Mouse (Mus musculus) ZHBTc4 (cell line): ENCODE results near the gene Calhm1.
A peak's percentile ranks its signal among the peaks of the same experiment; 100 is the strongest.

Experiments used
- DNase-seq: peaks from one replicate; pipeline ENCODE4 v3.0.0-alpha.2; 2011; ENCODE audit warnings: low read depth, low spot score

Gene Calhm1

DNA sequence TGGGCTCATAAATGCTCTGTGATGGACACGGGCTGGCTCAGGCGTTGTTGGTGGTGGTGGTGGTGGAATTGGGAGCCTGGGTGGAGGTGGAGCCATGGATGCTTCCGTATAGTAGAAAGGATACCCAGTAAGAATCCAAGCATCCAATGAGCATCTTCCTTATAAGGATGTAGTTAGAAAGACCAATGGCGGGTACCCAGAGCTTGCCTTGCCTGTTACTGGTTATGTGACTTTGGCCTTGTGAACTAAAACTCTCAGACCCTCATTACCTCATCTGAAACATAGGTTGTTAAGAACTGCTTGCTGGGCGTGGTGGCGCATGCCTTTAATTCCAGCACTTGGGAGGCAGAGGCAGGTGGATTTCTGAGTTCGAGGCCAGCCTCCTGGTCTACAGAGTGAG lies 9.7 kb upstream of the Calhm1 start:
- DNase-seq, result peak; percentile 66

DNA sequence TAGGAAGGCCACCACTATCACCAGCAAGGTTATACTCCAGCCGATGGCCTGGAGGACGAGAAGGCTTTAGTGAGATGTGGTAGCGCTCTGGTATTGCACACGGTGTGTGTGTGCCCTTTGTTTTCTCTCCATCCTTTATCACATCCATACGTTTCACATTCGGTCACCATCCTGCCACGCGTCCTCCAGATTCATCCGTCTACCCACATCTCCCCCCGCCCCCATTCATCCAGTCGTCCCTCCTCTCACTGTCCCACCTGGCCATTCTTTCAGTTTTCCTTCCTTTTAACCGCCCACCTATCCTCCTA lies 8.0 kb upstream of the Calhm1 start:
- DNase-seq, result no peak

DNA sequence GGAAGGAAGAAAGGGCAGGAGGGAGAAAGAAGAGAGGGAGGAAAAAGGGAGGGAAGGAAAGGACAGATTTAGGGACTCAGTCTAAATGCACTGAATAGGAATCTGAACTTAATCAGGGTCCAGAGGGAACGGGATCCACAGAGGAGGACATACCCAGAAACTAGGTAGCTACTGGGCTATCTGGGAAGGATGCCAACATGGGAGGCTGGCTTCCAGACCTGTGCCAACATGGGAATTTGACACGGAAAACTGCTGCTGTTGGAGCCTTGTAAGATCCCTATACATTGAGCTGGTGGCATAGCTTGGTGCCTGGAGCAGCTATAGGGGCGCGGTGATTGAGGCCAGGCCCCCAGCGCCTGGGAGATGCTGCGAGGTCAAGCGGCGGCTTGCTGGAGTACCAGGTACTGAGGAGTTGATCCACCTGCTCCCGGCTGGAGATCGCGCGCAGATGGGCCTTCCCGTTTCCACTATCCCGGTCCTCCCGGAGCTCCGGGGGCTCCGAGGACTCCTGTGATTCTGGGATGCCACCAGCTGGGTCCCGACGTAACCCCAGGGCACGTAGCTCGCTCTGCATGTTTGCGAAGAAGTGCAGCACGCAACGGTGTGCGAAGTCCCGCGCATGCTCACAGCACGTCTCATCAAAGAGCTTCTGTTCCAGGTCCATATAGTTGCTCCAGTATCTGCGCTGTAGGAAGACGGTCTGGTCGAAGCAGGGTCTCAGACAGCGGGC lies 7.4 kb upstream of the Calhm1 start:
- peak; percentile 60 for DNase-seq

DNA sequence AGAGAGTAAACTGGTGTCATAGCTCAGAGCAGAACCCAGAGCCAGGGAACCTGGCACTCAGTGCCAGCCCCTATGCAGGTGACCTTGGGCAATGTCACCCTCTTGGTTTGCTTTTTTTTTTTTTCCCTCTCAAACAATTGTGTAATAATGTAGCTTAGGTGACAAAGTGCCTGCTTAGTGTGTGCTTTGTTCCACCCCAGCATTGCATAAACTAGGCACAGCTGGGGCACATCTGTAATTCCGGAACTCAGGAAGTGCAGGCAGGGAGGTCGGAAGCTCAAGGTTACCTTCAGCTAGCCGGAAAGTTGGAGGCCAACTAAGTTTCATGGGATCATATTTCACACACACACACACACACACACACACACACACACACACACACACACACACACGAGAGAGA lies 5.8 kb upstream of the Calhm1 start:
- DNase-seq, result peak; percentile 75

DNA sequence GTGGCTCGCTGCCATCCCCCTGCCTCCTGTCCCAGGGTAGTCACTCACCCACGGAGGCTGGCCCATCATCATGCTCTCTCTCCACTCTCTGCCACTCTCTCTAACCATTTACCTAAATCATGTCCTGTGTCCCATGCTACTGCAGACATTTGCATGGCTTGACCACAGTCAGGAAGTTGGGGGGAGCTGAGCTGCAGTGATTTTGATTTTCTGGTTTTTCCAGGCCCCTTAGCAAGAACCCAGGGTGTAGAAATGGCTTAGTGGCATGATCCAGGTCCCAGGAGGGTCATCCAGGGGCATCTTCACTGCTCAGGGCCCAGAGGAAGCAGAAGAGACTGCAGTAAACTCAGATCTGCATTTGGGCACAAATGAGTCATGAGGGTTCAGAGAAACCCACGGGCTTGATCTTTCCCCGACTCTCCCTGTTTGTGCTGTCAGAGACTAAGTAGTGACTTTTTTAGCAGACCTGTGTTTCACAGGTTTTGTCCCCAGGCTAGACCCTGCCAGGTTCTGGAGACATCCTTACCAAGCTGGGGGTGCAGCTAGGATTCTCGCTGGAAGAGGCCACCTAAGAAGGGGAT lies 4.3 kb upstream of the Calhm1 start:
- no peak for DNase-seq

DNA sequence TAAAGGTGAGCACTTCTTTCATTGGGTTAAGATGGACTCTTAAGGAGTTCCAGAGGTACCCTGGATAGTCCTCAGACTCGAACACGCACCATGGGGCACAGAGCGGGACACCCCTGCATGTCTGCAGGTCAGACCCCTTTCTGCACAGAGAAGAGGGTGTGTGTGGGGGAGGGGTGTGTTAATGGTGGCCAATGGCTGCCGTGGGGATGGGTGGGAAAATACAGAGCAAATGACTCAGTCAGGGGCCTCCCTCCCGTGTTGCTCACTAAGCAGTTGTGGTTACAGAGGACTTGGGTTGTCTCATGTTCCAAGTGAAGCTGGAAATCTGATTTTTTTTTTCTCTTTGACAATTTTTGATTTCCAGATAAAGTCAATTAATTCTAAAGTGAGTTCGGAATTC lies 1.6 kb downstream of the Calhm1 start:
- no peak for DNase-seq

DNA sequence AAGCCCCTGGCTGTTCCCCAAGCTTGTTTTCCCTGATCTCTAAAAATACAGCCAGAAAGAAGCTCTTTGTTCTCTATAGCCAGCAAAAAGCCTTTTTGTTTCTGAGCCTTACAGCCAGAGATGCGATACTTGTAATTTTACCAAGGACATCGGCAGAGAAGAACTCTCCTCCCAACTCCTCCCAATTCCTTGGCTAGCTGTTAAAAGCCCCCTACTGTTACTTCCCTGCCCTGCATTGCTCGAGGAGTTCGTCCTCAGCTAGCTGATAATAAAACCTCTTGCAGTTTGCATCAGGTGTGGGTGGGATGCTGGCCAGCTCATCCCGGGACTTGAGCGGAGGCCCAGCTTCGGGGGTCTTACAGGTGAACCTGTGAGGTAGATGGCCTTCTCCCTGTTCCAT lies 4.4 kb downstream of the Calhm1 start:
- peak; percentile 55 for DNase-seq

DNA sequence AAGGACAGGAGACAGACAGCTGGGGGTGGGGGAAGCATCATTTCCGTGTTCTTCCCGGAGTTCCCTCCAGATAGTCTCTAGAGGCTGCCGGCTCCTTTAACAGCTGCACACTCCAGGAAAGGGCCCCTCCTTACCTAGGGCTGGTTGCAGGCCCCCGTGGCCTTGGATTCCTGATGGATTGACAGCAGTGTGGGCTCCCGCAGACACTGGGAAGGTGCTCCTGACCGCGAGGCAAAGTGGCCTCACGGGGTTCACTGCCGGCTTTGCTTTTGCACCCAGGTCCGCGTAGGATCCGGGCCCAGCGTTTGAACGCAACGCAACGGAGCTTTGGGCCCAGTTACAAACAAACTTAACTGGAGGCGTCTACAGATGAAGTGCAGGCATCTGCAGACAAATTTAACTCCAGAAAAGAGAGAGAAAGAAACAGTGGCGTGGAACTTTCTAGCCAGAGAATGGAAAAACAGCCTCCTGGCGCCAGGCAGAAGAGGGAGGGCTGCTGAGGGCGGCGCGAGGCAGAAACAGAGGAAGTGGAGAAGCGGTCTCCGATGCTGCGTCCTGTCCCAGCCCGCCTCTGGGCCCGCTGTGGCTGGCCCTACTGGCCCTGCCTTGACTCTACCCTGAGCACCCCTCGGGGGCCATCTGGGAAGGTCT lies 6.2 kb downstream of the Calhm1 start, which contains the start of gene Calhm2:
TSS of gene Calhm2 (minus strand) at position 524 of the 651 bp plus-strand sequence.
- DNase-seq, result peak; percentile 45

DNA sequence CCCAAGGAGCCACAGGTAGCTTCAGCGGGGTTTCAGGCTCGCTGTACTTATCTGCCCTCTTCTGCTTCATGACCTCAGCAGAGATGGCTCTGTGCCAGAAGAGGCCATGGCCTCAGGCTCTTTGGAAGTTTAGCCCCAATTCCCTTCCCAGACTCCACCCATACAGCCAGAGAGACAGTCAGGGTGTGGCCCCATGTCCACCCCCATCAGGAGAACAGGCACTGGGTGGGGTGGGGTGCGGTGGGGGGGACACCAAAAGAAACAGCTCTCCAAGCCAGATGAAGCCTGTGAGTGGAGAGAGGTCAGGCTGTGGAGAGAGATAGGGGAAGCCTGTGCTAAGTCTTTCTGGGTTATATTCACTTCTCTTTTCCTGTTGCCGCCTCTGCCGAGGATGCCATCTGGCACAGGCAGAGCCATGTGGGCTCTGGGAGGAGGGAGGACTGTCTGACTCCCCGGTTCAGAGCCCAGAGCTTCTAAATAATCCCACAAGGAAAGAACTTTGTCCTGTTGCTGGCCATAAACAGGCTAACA lies 6.9 kb downstream of the Calhm1 start:
- peak; percentile 94 for DNase-seq

DNA sequence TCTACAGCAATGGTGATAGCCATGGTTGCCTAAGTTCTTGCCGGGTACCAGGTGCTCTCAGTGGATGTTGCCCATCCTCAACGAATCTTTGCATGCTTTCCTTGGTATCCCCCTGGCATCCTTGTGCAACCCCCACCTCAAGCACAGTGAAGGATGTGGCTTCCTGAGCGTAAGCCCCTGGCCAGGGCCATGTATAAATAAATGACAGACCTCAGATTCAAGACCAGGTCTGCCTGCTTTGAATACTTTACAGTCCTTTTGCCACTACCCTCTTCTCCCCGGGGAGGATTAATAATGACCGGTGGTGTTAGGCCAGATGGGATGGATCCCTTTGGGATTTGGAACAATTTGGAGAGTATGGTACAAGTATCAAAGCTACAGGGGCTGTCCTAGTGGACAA lies 7.9 kb downstream of the Calhm1 start:
- no peak for DNase-seq

DNA sequence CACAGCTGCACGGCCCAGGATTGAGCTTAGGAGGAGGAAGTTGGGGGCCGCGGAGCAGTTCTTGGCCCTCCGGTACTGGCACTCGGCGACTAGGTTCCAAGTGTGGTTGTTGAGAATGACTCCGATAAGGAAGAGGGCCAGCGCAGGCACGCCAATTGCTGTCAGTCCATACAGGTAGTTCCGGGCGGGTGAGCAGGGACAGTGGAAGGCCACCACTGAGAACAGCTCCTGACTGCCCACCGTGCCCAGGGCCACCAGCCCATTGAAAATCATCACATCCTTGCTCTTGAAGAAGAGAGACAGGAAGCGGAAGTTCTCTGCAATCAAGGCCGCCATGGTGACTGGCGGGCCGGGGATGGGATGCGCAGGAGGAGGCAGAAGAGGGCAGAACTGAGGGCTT lies 8.5 kb downstream of the Calhm1 start:
- DNase-seq, result peak; percentile 53

DNA sequence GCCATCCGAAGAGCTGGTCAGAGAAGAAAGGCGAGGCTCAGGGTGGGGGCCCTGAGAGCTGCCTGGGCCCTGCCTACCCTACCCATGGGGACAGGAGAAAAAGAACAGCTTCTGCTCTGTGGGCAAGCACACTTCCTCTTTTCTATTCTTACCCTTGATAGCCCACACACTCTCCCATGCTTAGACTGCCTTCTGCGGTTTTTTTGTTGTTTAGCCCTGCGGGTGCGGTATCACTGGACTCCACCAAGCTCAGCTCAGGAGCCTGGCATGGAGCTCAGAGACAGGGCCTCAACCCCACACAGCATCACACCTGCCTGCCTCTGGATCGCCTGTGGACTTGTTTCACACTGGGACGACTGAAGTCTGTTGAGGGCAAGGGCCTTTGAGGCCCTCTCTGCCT lies 10.9 kb downstream of the Calhm1 start:
- no peak for DNase-seq

DNA sequence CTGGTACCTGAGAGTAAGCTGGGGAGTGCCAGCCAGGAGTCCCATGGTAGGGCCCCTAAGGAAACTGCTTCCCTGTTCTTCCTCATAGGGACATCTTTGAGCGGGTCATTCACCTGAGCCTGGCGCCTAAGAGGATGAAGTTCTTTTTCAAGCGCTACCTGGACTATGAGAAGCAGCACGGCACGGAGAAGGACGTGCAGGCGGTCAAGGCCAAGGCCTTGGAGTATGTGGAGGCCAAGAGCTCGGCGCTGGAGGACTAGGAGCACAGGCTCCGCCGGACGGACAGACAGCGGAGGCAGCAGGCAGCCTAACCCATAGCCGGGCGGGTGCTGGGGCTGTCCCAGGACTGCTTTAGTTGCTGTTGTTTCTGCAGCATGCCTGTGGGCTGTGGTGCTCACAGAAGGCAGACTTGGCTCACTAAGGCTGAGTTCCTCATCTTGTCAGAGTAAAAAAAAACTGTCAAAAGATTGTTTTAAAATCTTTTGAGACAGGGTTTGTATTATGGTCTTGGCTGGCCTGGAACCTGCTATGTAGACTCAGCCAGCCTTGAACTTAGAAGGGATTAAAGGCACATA lies 13.4 kb downstream of the Calhm1 start:
- peak; percentile 37 for DNase-seq

DNA sequence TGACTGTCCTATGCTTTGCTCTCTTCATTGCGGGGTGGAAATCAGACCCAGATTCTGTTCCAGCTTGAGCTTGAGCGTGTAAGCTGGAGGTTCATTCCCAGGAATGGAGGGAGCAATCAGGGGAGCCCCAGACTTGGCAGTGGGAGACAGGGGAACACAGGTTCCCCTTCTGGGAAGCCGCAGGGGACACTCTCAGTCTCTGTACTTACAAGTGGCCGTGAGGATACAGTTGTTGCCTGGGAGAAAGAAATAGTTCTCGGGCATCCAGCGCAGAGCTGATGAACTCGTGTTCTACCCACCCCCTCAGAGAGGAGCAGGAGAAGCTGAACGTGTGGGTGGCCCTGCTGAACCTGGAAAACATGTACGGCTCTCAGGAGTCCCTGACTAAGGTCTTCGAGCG lies 15.2 kb downstream of the Calhm1 start:
- DNase-seq, result no peak

DNA sequence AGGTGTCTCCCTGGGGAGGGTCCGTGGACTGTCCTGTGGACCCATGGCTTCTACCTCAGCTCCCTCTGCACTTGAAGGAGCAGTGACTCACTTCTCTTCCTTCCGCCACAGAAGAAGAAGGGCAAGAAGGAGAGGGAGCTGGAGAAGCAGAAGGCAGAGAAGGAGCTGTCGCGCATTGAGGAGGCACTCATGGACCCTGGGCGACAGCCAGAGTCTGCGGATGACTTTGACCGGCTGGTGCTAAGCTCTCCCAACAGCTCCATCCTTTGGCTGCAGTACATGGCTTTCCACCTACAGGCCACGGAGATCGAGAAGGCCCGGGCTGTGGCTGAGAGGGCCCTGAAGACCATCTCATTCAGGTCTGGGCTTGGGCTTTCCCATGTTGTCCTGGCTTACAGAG lies 15.9 kb downstream of the Calhm1 start:
- DNase-seq, result no peak

DNA sequence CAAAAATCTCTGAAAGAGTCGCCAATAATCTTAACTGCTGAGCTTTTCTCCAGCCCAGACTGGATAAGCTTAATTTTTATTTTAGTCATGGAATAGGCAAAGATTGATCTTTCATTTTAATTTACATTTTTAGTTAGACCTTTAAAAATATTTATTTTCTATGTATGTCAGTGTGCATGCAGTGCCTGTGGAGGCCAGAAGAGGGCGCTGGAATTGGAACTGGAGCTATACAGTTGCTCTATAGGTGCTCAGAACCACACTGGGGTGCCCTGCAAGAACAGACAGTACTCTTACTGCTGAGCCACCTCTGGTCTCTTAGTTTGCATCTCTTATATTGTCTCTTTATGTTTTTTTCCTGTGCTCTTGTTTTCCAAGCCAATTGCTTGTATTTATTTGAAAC lies 21.3 kb downstream of the Calhm1 start:
- peak; percentile 77 for DNase-seq

DNA sequence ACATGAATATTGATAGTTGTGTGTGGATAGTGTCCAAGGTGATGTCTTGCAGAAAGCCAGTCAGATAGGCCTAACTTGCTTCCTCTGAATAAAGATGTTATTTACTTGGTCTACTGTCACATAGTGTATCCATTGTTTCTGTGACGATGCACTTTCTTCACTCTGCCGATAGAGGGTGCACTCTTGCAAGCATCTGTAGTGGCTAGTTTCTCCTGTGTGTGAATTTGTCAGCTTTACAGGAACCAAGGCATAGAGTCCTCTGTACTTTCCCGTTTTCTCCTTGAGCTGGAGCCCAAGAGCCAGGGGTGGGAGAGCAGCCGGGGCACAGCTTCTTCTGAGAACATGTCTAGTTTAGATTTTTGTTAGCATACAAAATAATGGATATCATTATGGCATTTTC lies 23.0 kb downstream of the Calhm1 start:
- peak; percentile 68 for DNase-seq

DNA sequence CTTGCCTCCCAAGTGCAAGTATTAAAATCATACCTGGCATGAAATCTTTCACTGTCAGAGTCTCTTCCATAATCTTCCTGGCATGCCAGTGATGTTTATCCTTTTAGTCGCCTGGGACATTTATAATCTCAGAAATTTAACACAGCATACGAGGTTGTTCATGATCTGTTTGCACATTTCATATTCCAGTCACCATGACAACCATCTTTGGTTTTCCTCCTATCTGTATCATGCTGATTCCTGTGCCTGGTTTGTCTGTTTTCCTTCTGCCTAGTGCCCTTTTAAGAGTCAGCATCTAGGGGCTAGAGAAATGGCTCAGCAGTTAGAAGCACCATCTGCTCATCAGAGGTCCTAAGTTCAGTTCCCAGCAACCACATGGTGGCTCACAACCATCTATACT lies 25.4 kb downstream of the Calhm1 start:
- DNase-seq, result no peak

DNA sequence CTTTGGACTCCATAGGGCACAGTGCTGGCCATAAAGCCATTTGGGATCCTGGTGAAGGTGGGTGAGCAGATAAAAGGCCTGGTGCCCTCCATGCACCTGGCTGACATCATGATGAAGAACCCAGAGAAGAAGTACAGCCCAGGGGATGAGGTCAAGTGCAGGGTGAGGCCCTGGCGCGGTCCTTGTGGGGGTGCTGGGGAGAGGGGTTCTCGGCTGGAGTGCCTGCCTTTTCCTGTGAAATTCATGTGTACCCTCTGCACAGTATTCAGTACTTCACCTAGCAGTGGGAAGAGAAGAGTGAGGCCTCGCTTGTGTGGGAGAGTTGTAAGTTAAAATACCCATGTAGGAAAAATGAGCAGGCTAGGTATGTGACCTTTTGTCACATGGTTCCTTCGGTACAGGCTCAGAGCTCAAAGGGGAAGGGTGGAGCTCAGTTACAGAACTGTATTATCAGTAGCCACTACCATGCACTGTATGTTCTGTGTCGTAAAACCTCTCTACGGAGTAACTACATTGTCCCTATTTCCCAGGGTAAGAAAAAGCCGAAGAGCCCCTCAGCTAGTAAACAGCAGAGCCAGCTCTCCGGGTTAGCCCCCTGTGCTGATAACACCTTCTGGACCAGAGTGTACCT lies 39.3 kb downstream of the Calhm1 start:
- no peak for DNase-seq

DNA sequence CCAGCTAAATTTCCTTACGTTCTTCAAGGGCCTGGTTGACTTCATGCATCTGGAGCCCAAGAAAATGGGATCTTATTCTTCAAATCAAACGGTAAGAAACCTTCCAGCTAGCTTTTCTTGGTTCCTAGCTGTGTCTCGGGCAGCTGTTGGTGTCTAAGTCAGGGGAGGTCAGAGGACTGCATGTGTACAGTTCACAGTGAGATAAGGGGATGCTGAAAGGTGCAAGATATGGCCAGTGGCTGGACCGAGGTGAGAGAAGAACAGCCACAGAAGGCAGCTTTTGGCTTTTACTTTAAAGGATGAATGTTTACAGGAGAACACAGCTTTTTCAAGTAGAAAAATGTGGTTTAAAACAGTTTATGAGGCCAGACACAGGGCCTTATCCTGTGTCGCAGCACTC lies 43.0 kb downstream of the Calhm1 start:
- no peak for DNase-seq
